Mouse (Mus musculus) lung, postnatal 0 days (tissue): ENCODE results near the gene Bglap3.
"Not testable (repeated sequence)": the region's sequence is repeated elsewhere in the genome, so short reads cannot be mapped to it uniquely, and the experiment has no call there.

ENCODE experiments used
- CTCF ChIP-seq: IDR thresholded peaks from 2 replicates; pipeline ENCODE4 v1.5.1; 2016; ENCODE audit warnings: antibody characterized with exemption, mild to moderate bottlenecking
- EP300 ChIP-seq: IDR thresholded peaks from 2 replicates; pipeline ENCODE4 v1.6.1; 2016; ENCODE audit warnings: antibody characterized with exemption, mild to moderate bottlenecking, control low read depth

DNA sequence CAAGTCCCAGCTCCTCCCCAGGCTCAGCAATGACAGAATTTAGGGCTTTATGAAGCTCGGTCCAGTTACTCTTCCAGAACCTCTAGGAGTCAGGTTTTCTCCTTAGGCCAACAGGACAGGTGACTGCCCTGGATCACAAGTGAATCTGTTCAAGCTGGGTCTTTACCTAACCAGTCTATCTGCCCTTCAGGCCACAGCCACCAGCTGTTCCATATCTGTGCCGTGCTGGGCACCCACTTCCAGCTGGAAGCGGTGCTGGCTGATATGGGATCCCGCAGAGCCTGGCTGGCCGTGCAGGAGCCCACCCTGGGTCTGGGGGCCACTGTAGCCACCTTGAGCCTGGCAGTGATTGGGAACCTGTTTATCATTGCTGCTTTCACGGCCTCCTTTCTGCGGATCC lies 9.8 kb upstream of the Bglap3 start:
- not testable (repeated sequence) for TF ChIP-seq CTCF, EP300
